Mouse (Mus musculus): Measurements from ENCODE around the gene Hesx1. TPM values are rescaled to one million over a fixed set of nuclear protein-coding genes. Genes with fewer than 3 reads are reported as not detected.

Gene Hesx1
- polyA plus RNA-seq, 1 experiment from 2014 or later: not detected

DNA sequence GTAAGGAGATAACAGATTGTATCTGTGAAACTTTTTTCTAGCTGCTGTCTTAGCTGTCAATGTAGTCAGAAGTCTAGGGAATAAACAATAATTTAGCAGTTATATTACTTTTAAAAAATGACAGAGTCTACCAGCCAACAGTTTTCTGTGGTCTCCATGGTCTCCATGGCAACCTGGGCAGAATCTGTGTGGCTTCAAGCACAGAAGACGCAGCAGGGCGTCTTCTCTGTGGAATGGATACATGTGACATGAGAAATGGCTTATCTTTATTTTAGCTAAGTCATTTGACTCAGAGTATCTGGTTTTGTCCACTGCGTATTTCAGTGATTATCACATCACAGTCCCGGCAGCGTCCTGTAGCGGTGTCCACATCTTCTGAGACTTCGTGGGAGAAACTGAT, 18.0 kb upstream of the Hesx1 start:
- WGBS: 67% methylated on average over 7 of the region's 7 CpGs
- H3K4me2 ChIP-seq (ENCODE audit: low read length): no peak overlapping the region

DNA sequence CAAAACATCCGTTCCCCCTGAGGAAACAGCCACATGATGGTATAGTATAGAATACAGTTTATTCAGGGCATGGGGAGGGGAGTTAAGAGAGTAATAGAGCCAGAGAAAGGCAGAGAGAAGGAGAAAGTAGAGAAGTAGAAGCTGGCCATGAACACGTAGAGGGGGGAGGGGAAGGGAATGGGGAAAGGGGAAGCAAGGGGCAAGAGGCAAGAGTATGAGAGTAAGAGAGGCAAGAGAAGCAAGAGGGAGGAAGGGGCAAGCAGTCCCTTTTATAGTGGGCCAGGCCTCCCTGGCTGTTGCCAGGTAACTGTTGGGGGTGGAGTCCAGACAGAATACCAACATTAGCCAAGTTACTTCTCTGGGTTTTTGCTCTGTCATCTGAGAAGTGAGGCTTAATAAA, 16.7 kb upstream of the Hesx1 start:
- Histone ChIP-seq H3K36me3 (ENCODE audit: control insufficient read depth, insufficient read depth) (no peaks in the 10 kb centered on the region), H3K4me3 (replicated peaks; ENCODE audit: low read length) (no peak overlapping the region), H3K4me2 (ENCODE audit: low read length) (no peak overlapping the region), H3K27me3 (replicated peaks; ENCODE audit: control insufficient read depth, insufficient read depth, low read length) (no peaks in the 10 kb centered on the region), H3K9me3 (ENCODE audit: control insufficient read depth, low read length) (peaks cover 6% of the 10 kb centered on the region; the same call in 1 of the 2 replicates), H3K4me1 (replicated peaks; ENCODE audit: control insufficient read depth, insufficient read depth, low read length) (peaks cover 5% of the 10 kb centered on the region; the same call in 1 of the 2 replicates), H3K9ac (replicated peaks; ENCODE audit: low read depth, low read length) (no peak overlapping the region), H3K27ac (ENCODE audit: low read length) (no peak overlapping the region)
- ATAC-seq: no peak
- 31% methylated on average over 2 of the region's 2 CpGs for WGBS

More for the DNA sequence above, 18.0 kb upstream of the Hesx1 start:
- Histone ChIP-seq H3K27ac (ENCODE audit: low read length) (no peak overlapping the region), H3K4me1 (replicated peaks; ENCODE audit: control insufficient read depth, insufficient read depth, low read length) (peaks cover 5% of the 10 kb centered on the region), H3K9ac (replicated peaks; ENCODE audit: low read depth, low read length) (no peak overlapping the region), H3K4me3 (replicated peaks; ENCODE audit: low read length) (no peak overlapping the region), H3K27me3 (replicated peaks; ENCODE audit: control insufficient read depth, insufficient read depth, low read length) (no peaks in the 10 kb centered on the region), H3K9me3 (ENCODE audit: control insufficient read depth, low read length) (peaks cover 6% of the 10 kb centered on the region; the same call in 1 of the 2 replicates), H3K36me3 (ENCODE audit: control insufficient read depth, insufficient read depth) (no peaks in the 10 kb centered on the region)
- ATAC-seq: peak; percentile 40; the same call in 1 of the 2 replicates

DNA sequence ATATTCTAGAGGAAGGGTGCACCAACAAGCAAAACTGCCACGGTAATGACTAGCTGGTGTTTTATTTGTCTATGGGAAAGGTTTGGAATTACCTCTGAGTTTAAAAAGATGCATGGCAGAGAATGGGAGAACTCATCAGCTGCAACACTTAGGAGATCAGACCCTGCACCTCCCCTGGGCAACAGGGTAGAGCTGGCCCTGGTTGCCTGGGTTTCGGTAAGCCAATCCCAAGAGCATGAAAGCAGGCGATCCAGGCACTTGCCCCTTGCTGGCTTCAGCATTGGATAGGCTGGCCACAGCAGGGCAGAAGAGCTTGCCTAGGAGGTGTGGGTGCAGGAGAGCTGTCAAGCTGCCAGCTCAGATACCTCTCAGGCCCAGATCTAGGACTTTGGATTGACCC, 14.4 kb upstream of the Hesx1 start:
- H3K9ac ChIP-seq (replicated peaks; ENCODE audit: low read depth, low read length): no peak overlapping the region
- ATAC-seq: no peak
- WGBS: 88% methylated on average over 3 of the region's 3 CpGs
- H3K27ac ChIP-seq (ENCODE audit: low read length): no peak overlapping the region
- no peak overlapping the region for H3K4me2 ChIP-seq (ENCODE audit: low read length)
- H3K36me3 ChIP-seq (ENCODE audit: control insufficient read depth, insufficient read depth): no peaks in the 10 kb centered on the region
- peaks cover 5% of the 10 kb centered on the region; the same call in 1 of the 2 replicates for H3K4me1 ChIP-seq (replicated peaks; ENCODE audit: control insufficient read depth, insufficient read depth, low read length)
- no peaks in the 10 kb centered on the region for H3K27me3 ChIP-seq (replicated peaks; ENCODE audit: control insufficient read depth, insufficient read depth, low read length)
- H3K4me3 ChIP-seq (replicated peaks; ENCODE audit: low read length): no peak overlapping the region
- peaks cover 6% of the 10 kb centered on the region; the same call in 1 of the 2 replicates for H3K9me3 ChIP-seq (ENCODE audit: control insufficient read depth, low read length)

DNA sequence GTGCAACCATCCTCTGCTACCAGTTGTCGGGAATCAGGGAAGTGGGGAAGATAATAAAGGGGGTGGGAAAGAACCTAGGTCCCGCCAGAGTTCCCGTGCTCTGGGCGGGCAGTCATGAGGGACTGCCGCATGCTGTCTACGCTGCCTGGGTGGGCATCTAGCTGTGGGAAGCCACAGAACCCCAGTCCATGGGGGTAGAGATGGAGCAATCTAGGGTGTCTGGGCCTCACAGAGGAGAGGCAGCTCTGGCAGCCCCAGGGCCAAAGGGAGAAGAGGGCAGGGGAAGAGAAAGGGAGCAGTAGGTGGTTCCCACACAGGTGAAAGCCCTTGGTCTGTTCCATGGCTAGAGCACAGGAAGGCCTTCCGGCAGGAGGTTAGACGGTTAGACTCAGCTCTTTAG, 13.2 kb upstream of the Hesx1 start:
- ATAC-seq: no peak
- Histone ChIP-seq H3K4me2 (ENCODE audit: low read length) (no peak overlapping the region), H3K27me3 (replicated peaks; ENCODE audit: control insufficient read depth, insufficient read depth, low read length) (no peaks in the 10 kb centered on the region), H3K27ac (ENCODE audit: low read length) (no peak overlapping the region), H3K4me1 (replicated peaks; ENCODE audit: control insufficient read depth, insufficient read depth, low read length) (peaks cover 5% of the 10 kb centered on the region; the same call in 1 of the 2 replicates), H3K4me3 (replicated peaks; ENCODE audit: low read length) (no peak overlapping the region), H3K9me3 (ENCODE audit: control insufficient read depth, low read length) (peaks cover 6% of the 10 kb centered on the region; the same call in 1 of the 2 replicates), H3K9ac (replicated peaks; ENCODE audit: low read depth, low read length) (no peak overlapping the region), H3K36me3 (ENCODE audit: control insufficient read depth, insufficient read depth) (no peaks in the 10 kb centered on the region)
- WGBS: 95% methylated on average over 8 of the region's 8 CpGs

DNA sequence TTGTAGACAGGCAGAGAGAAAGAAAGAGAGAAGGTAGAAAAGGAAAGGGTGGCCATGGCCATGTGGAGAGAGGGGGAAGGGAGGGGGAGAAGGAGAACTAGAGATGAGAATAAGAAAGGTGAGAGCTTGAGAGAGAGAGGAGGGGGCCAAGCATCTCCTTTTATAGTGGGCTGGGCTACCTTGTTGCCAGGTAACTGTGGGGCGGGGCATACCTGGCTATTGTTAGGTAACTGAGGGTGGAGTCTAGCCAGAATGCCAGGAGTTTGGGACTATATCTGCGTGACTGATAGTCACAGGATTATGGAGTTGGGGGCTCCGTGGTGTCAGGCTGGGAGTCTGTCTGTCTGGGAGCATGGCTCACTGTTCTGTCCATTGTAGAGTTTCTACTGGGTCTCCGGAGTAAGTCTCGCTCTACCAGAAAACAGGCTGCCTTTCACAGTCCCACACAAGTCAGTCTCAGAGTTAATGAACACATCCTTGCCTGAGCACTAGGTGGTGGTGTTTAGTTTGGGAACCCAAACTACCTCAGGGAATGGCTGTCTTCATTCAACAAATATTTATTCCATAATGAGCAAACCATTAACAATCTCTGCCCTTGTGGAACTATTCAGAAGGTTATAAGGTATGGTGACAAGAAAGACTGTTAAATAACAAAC, 12.6 kb upstream of the Hesx1 start:
- Histone ChIP-seq H3K9ac (replicated peaks; ENCODE audit: low read depth, low read length) (no peak overlapping the region), H3K27ac (ENCODE audit: low read length) (no peak overlapping the region), H3K9me3 (ENCODE audit: control insufficient read depth, low read length) (peaks cover 6% of the 10 kb centered on the region; the same call in 1 of the 2 replicates), H3K4me1 (replicated peaks; ENCODE audit: control insufficient read depth, insufficient read depth, low read length) (peaks cover 3% of the 10 kb centered on the region; the same call in 1 of the 2 replicates), H3K27me3 (replicated peaks; ENCODE audit: control insufficient read depth, insufficient read depth, low read length) (no peaks in the 10 kb centered on the region), H3K36me3 (ENCODE audit: control insufficient read depth, insufficient read depth) (no peaks in the 10 kb centered on the region), H3K4me3 (replicated peaks; ENCODE audit: low read length) (no peak overlapping the region), H3K4me2 (ENCODE audit: low read length) (no peak overlapping the region)
- no peak for ATAC-seq
- WGBS: 66% methylated on average over 5 of the region's 5 CpGs

DNA sequence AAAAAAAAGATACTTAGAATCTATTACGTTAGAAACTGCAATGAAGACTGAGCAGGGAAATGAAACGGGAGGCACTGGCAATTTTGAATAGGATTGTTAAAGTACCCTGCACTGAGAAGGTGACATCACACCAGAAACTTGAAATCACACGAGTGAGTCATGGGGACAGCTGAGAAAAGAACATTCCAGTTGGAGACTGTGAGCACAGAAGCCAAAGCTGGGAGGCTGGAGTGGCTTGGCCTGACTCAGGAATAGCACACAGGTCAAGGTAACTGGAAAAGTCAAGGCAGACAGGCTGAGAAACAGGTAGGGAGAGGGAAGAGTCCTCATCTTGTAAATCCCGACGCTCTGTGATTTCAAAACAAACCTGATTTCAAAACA, 12.1 kb upstream of the Hesx1 start:
- Histone ChIP-seq H3K27me3 (replicated peaks; ENCODE audit: control insufficient read depth, insufficient read depth, low read length) (no peaks in the 10 kb centered on the region), H3K4me1 (replicated peaks; ENCODE audit: control insufficient read depth, insufficient read depth, low read length) (no peaks in the 10 kb centered on the region), H3K36me3 (ENCODE audit: control insufficient read depth, insufficient read depth) (no peaks in the 10 kb centered on the region), H3K4me2 (ENCODE audit: low read length) (no peak overlapping the region), H3K9ac (replicated peaks; ENCODE audit: low read depth, low read length) (no peak overlapping the region), H3K9me3 (ENCODE audit: control insufficient read depth, low read length) (peaks cover 6% of the 10 kb centered on the region; the same call in 1 of the 2 replicates), H3K27ac (ENCODE audit: low read length) (no peak overlapping the region), H3K4me3 (replicated peaks; ENCODE audit: low read length) (no peak overlapping the region)
- 80% methylated on average over 5 of the region's 5 CpGs for WGBS
- ATAC-seq: no peak

DNA sequence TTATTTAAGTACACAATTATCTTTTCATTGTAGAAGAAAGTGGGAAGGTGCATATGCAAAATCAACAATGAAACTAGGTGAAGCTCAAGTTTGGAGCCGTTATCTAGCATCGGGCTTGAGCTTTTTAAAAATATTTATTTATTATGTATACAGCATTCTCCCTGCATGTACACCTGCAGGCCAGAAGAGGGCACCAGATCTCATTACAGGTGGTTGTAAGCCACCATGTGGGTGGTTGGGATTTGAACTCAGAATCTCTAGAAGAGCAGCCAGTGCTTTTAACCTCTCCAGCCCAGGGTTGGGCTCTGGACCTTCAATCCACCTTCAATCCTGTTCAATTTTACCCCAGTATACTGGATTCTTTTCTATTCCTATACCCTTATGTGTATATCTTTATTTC, 5.5 kb upstream of the Hesx1 start:
- Histone ChIP-seq H3K4me3 (replicated peaks; ENCODE audit: low read length) (no peak overlapping the region), H3K4me1 (replicated peaks; ENCODE audit: control insufficient read depth, insufficient read depth, low read length) (no peaks in the 10 kb centered on the region), H3K9me3 (ENCODE audit: control insufficient read depth, low read length) (no peaks in the 10 kb centered on the region), H3K27me3 (replicated peaks; ENCODE audit: control insufficient read depth, insufficient read depth, low read length) (no peaks in the 10 kb centered on the region), H3K27ac (ENCODE audit: low read length) (no peak overlapping the region), H3K36me3 (ENCODE audit: control insufficient read depth, insufficient read depth) (no peaks in the 10 kb centered on the region), H3K4me2 (ENCODE audit: low read length) (no peak overlapping the region), H3K9ac (replicated peaks; ENCODE audit: low read depth, low read length) (no peak overlapping the region)
- ATAC-seq: no peak
- 78% methylated on average over 2 of the region's 2 CpGs for WGBS

DNA sequence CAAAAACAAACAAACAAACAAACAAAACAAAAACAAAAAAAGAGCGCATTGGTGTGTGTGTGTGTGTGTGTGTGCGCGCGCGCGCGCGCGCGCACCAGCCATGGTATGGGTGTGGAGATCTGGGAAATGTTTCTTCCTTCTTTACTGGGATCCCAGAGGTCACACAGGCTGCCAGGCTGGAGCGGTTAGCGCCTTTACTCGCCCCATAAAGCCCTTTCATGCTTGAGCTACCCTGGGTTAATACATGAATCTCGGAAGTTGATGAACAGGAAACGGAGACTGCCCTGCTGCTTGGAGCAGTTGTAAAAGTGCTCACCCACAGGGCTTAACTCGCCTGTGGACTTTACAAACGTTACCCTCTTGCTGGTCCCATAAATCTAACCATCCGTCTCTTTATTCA, 2.6 kb upstream of the Hesx1 start:
- Histone ChIP-seq H3K4me1 (replicated peaks; ENCODE audit: control insufficient read depth, insufficient read depth, low read length) (peaks cover 3% of the 10 kb centered on the region; the same call in 1 of the 2 replicates), H3K27ac (ENCODE audit: low read length) (no peak overlapping the region), H3K4me2 (ENCODE audit: low read length) (no peak overlapping the region), H3K9ac (replicated peaks; ENCODE audit: low read depth, low read length) (no peak overlapping the region), H3K36me3 (ENCODE audit: control insufficient read depth, insufficient read depth) (no peaks in the 10 kb centered on the region), H3K4me3 (replicated peaks; ENCODE audit: low read length) (no peak overlapping the region), H3K9me3 (ENCODE audit: control insufficient read depth, low read length) (no peaks in the 10 kb centered on the region), H3K27me3 (replicated peaks; ENCODE audit: control insufficient read depth, insufficient read depth, low read length) (no peaks in the 10 kb centered on the region)
- ATAC-seq: no peak
- WGBS: 67% methylated on average over 18 of the region's 18 CpGs

DNA sequence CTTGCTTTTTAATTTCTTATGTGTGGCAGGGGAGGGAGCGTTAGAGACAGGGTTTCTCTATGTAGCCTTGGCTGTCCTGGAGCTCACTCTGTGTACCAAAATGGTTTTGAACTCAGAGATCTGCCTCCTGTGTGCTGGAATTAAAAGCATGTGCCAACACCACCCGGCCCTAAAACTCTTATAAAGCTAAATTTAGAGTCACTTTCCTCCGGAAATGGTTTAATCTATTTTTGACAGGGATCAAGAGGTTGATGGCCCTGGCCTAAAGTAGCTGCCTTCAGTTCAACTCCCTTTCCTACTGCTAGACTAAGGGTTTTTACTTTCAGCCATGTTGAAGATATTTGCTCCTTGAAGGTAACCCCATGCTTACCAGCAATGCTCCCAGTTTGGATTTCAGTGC, 789 bp upstream of the Hesx1 start:
- peaks cover 3% of the 10 kb centered on the region; the same call in 1 of the 2 replicates for H3K4me1 ChIP-seq (replicated peaks; ENCODE audit: control insufficient read depth, insufficient read depth, low read length)
- WGBS: 80% methylated on average over 3 of the region's 3 CpGs
- H3K36me3 ChIP-seq (ENCODE audit: control insufficient read depth, insufficient read depth): no peaks in the 10 kb centered on the region
- ATAC-seq: no peak
- H3K27ac ChIP-seq (ENCODE audit: low read length): no peak overlapping the region
- no peak overlapping the region for H3K9ac ChIP-seq (replicated peaks; ENCODE audit: low read depth, low read length)
- no peaks in the 10 kb centered on the region for H3K9me3 ChIP-seq (ENCODE audit: control insufficient read depth, low read length)
- no peak overlapping the region for H3K4me2 ChIP-seq (ENCODE audit: low read length)
- no peaks in the 10 kb centered on the region for H3K27me3 ChIP-seq (replicated peaks; ENCODE audit: control insufficient read depth, insufficient read depth, low read length)
- H3K4me3 ChIP-seq (replicated peaks; ENCODE audit: low read length): no peak overlapping the region
